Mouse (Mus musculus) embryonic fibroblast, embryonic 13.5 days (primary cell): Measurements from ENCODE around the gene Sec14l2.

Experiments
- CTCF ChIP-seq: IDR thresholded peaks from 2 replicates; pipeline ENCODE4 v1.5.1; 2011; ENCODE audit warnings: mild to moderate bottlenecking, control low read depth, low read length, moderate library complexity, borderline replicate concordance; ENCODE audit not compliant: insufficient read depth
- POLR2A ChIP-seq: IDR thresholded peaks from 2 replicates; pipeline ENCODE4 v1.6.1; 2011; ENCODE audit warnings: low read depth, mild to moderate bottlenecking, control low read depth, low read length, moderate library complexity

DNA sequence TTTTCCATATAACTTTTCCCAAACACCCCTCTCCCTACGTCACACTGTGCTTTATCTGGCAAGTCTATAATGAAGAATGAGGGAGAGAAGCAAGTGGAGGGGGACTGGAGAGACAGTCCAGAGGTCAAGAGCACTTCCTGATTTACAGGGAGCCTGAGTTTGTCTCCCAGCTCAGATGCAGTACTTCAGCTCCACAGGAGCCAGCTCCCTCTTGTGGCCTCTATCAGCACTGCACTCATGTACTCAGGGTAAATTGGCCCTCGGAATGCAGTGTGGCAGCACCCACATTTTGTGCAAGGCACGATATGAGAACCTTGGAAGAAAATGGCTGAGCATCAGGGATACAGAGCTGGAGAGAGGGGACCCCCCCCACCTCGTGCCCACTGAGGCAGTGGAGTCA, 43.0 kb downstream of the Sec14l2 start:
- TF ChIP-seq POLR2A (no peak), CTCF (peak; percentile 81)
